Mouse (Mus musculus): ENCODE data around the gene Ddias.
"Not testable (repeated sequence)": the region's sequence is repeated elsewhere in the genome, so short reads cannot be mapped to it uniquely, and the experiment has no call there.

Gene Ddias

DNA sequence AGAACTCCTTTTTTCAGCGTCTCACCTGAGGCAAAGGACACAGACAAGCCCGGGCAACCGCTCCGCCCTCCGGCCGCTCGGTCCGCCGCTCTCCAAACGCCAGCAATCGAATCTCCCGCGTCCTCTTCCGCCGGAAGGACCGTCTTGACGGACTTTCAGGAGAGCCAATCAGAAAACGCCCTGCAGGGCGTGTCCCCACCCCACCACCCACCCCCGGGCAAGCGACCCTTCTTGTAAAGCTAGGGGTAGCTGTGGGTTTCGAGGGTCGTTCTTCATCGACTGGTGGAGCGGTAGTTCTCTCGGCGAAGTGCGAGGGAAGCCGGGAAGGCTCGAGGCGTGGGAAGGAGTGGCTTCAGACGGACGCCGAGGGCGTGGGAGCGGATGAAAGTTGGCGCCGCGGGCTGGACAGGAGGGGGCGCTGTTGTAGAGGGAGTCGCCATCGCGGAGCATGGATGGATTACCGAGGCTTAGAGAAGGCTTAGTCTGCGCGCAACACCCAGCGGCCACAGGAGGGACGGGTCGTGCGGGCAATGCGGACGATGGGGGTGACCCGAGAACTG lies at the start of gene Ddias, which contains the start of gene Prcp:
Gene Ddias, minus strand, starts transcription at position 132 of the 560 bp plus-strand sequence.
Gene Prcp, plus strand, starts transcription at position 355 of the 560 bp plus-strand sequence.
- peak; percentile 94 to 97 for DNase-seq

DNA sequence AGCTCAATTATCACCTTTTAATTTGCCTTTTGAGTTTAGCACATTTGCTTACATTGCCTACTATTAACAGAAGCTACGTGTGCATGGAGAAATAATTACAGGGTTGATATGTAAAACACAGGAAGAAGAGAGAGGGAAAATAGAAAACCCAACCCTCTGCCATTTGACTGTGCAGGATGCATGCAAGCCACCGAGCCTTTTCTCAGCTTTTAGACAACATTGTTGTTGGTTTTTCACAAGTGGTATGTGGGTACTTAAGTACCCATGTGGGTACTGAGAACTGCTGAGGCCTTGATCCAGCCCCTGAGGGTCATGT lies 46.8 kb upstream of the Ddias start:
- no peak for DNase-seq

DNA sequence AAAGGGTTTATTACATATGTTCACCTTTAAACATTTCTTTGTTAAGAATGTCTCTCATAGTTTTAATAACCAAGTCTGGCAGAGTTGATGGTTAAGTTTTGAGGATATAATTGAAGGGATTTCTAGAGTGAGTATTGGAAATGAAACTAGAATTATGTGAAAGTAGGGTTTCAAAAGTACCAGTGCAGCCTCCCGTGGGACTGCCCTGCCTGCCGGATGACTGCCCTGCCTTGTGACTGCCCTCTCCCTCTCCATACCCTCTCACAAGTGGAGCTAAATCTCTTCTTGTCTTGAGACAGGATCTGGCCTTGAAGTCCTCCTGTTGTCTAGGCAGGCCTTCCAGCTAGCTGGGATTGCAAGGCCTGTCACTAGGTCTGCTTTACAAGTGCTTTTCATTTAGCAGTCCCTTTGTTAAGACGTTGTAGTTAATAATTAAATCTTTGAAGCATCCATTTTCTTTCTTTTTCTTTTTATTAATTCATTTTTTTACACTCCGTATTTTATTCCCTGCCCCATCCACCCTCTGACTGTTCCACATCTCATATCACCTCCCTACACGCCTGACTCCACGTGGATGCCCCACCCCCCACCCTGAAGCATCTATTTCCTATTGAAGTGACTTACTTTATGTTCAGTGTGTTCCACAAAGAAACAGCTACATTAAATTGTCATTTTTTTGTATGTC lies 46.3 kb upstream of the Ddias start:
- DNase-seq = no peak

DNA sequence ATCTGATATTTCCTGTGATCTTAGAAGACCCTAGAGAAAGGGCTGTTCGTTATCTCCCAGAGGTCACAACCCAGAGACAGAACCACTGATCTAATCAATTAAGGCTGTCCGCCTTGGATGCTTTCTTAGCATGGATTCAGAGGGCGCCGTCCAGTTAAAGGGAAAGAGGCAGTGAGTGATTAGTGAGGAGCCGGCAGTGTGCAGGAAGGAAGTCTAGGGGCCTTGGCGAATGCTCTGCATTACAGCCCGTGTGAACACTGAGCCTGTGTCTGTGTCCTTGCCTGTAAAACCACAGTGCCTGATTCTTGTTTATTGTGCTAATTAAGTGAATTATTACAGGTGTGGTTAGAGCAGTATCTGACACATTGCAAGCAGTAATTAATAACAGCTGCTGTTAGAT lies 30.2 kb upstream of the Ddias start:
- DNase-seq = not testable (repeated sequence)

DNA sequence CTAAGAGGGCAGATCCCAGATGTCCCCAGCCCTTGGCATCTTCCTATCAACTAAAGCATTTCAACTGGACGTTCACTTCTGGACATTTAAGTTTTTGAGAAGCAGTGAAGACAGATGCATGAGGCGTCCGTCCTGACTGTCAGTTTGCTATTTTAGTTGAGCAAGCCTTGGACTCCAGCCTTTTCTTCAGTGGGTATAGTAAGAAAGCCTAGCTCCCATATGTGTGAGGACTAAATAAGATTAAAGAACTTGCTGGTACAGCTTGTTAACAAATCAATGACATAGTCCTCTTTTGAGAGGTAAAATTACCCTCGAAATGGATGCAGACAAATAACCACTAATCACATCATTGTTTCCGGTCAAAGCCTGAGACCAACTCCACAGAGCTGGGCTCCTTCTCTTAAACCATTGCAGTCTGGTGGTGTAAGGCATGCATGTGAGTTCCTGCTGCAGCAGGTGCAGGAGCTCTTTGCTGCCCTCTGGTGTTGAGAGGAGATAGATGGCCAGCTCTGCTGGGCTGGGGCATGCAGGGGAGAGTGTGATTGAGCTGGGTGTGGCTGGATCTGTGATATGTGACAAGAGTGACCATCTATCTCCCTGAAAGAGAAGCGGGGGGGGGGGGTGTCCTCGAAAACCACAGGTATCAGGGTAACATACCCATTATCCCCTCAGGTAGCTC lies 29.5 kb upstream of the Ddias start:
- DNase-seq = peak; percentile 68 to 84

DNA sequence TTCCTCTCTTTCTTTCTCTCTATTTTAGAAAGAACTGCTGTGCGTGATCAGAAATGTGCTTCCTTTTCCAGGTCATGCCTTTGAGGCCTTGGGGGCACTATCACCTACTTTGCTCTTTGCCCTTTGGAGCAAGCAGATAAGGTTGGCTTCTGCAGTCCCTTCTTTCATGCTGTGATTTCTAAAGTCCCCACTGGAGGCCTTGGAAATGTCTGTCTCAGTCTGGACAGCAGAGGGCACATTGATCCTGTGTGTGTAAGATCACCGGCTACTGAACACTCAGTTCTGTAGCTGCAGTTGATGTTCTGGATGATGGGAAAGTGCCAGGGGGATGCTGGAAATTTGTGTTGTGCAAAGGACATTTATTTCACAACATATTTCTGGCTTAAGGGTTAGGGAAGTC lies 23.0 kb upstream of the Ddias start:
- peak in 1 of 2 experiments; percentile 46 for DNase-seq

DNA sequence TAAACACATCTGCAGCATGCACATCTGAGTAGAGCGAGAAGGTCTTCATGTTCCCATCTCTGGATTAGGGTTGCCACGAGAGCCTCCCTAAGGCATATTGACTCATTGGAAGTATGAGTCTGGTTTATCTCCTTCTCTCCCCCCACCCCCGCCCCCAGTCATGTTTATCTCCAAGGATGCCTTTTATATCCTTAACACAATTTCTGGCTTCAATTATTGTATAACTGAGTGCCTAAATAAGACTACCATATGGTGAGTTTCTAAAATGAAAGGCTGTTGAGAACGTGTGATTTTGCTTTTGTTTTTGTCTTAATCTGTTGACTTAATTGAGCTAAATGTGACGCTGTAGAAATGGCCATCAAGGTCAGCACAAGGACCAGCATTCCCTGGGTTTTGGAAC lies 22.0 kb upstream of the Ddias start:
- DNase-seq = no peak

DNA sequence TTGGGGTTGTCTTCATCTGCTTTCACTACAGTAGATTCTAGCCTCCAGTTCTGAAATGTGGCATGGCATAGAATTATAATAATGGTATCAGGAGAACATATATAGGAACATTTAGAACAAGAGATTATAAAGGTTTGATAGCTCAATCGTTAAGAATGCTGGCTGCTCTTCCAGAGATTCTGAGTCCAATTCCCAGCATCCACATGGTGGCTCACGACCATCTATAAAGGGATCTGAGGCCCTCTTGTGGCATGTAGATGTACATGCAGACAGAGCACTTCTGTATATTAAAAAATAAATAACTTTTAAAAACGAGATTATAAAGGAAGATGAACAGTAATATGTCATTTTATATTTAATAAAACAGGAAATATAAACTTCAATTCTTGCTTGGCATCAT lies 19.4 kb upstream of the Ddias start:
- no peak for DNase-seq

DNA sequence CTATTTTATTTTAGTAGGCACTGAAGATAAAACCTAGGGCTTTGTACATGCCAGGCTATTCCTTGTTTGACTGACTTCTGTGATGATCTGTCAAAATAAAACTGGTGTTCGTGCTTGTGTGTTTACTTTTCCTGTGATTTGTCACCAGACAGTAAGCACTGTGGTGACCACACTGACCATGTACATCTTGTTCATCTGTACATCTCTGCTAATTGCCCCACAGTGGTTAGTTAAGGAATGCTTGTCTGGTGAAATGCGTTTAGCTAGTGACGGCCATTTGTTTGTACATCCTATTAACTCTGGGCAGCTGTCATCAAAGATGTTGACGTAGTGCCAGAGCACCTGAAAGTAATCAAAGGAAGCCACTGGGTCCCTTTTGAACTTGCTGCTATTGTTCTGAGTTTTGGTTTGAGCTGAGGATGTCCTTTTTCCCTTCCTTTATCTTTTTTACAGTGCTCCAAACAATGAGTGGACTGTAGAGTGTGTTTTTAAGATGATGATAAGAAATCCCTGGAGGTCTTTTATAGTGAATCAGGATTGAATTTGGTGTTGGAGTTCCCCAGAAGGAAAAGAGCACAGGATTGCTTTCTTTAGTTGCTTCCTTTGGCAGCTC lies 16.7 kb upstream of the Ddias start:
- DNase-seq = no peak

DNA sequence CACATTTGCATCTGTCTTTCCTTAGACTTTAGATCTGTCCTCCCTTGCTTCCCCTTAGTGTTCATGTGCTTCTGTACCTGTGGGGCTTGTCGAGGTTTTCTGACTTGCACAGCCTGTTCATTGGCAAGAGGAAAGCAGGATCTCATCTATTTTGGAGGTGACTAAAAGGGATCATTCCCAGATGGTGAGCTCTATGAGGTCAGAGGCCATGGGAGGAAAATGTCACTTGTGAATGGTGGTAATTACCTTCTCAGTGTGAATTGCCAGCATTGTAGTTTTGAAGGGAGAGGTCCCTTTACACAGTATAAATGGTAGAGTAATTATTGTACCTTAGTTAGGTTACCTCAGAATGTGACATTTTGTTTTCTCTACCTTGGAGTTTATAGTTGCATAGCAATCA lies 16.2 kb upstream of the Ddias start:
- DNase-seq = no peak

DNA sequence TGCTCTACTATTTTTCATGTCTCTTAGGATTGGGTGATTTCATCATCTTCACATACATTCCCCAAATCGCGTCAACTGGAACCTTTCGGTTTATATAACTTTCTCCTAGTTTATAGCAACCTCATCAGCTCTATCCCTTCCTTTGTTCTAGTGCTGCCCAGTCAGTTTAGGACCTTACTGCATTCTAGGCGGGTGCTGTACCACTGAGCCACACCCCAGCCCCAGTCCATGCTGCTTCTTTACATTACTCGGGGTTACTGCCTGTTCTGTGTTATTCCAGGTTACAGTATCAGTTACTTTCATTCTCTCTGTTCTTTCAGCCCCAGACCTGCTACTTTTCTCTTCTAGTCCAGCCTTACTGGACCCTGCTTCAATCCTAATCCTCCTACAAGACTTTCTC lies 13.2 kb upstream of the Ddias start:
- DNase-seq = no peak

DNA sequence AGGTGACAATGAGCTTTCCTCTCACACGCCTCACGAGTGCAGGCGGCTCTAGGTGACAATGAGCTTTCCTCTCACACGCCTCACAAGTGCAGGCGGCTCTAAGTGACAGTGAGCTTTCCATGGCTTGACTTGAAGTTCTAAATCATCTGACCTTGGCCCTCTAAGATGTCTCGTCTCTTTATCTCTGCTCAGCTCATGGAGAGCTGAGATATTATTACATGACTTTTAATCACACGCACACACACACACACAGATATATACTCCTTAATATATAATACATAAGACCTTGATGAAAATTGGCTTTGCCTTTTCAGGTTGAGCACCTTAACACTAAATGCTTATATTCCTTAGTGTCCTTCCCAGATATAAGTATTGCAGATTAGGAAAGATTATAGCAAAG lies 12.8 kb upstream of the Ddias start:
- DNase-seq = no peak

DNA sequence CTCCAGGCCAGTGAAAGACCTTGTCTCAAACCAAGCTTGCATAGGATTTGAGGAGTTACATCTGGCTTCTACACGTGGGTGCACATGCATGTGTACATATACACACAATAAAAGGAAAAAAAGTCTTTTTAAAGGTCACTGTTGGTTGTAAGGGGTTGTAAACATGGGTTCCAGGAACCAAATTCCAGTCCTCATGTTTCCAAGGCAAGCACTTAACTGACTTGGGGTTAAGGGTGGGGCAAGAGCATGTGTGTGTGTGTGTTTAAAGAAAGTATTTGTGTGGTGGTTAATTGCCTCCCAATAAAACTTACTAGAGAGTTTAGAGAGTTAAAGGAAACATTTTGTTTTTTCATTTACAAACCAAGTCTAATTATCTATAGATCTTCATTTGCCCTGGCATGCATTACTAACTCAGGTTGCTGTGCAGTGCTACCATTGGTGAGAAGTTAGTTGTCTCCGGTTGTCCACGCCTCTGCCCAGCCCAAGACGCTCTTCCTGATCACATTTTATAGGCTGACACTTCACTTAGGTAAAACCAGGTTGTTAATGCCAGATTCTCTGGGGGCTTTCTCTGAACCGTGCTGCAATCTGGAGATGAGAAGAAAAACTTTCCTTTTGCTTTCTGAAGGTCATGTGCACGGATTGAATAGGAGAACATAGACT lies 11.1 kb upstream of the Ddias start:
- DNase-seq = no peak

DNA sequence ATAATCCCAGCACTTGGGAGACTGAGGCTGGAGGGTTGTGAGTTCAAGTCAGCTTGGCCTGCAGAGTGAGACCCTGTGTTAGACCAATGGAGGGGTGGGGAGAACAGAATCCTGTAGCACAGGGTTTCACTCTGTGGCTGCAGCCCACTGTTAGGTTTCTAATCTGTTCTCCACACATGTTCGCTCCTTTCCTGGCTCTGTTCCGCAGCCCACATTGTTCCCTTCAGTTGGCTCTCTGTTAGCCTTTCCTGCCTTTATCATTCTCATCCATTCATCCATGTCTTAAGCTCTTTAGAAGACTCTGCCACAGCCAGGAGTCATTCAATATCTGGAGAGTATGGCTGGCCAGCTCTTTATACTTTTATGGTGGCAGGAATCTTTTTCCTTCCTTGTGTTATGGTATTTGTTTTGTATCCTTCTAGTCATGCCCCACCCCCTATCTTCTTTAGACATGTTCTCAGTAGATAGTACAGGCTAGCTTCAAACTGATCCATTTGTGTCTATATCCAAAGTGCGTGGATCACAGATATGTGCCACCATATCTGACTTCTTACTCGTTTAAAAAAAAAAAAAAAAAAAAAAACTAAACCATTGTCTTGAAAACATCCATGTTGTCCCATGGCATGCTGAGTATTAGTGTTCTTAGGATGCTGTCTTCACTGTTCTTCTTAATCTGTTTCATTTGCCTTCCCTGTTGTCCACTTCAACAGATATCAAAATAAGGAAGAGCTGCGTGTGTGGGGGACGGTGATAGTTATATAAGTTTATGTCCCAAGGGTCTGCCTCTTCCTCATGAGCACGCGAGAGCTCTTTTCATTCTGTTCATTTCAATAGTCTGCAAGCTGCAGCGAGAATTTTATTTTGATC lies 10.0 kb upstream of the Ddias start:
- DNase-seq = no peak

DNA sequence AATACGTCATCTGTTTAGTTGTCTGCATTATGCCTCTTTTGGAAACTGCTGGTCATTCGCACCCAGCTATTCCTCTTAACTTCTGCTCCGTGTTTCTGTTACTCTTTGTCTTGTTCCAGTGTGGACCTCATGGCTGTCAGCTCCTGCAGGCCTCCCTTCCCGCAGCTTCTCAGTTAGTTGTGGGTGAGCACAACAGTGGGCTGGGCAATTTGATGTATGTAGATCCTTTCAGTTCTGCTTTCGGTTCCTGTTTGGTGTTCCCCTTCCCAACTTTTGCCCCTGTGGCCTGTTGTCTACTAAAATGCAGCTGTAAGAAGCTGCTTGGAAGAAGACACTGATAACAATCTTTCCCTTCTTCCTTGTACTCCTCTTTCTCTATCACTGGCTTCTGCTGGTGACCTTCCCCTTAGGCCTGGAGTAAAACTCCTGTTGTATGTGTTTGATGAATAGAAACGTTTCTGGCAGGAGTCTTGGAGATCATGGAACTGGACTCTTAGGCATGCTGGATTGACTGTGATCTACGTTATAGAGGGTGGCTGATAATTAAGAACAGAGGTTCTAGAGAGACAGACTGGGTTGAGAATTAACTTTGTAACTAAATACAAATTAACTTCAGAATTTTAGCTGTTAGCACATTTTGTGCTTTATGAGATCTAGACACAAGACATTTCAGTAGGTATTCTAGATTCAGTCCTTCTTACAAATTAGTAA lies 4.7 kb upstream of the Ddias start:
- DNase-seq = peak; percentile 24 to 57

DNA sequence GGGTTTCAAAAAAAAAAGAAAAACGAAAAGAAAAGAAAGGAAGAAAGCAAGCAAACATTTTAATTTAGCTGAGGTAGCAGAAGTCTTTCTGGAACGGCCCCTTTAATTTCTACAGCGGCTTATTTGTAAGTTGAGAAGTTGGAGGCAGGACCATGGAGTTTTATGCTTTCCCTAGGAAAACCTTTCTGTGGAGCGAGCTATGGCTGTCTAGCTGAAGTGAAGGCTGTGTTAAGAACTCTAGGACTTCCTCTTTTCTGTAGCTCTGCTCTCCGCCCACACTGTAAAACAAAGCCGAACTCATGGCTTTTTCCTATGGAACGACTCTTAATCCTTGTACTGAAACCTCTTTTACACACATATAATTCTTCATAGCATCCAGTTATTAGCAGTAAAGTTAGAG lies 2.5 kb upstream of the Ddias start:
- DNase-seq = peak in 1 of 2 experiments; percentile 18

DNA sequence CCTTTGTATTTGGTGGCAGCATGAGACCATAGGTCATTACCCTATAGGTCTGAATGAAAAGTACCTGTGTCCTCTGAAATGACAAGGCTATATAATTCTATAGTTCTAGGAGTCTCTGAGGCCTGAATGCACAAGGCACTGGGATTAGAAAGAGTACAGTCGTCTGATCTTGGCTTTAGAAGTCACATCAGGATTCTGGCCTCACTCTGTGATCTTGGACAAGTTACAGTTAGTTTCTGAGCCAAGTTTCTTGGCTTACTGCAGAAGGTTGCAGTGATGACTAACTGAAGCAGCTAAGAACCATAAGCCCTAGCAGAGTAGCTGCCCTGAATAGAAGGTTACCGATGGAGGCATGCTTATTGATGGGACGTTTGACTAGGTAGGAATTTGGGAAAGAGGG lies 2.0 kb upstream of the Ddias start:
- DNase-seq = peak; percentile 8 to 46

DNA sequence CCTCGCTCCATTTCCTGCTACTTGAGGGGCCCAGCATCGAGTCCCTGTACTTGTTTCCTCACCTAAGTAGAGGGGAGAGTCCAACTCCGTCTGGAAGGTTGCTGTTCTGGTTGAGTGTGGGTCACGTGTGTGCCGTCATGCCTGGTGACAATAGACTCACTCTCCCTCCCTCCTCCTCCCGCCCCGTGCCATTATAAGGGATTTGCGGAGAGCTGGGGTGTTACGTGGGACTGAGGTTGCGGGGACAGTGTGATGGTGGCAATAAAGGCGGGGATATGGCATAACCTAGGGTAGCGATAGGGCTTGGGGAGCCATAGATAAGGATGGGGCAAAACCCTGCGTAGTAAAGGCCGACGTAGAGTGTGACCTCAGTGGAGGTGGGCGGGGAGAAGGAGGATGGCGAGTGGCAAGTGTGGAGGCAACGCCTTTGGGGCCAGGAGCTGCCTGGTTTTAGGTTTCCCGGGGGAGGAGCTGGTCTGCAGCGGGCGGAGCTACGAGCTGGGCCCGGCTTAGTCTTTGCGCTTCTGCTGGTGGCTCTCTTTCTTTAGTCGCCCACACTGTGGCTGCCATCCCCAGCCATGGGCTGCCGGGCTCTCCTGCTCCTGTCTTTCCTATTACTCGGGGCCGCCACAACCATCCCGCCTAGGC lies 838 bp upstream of the Ddias start:
- DNase-seq = peak; percentile 92 to 94

DNA sequence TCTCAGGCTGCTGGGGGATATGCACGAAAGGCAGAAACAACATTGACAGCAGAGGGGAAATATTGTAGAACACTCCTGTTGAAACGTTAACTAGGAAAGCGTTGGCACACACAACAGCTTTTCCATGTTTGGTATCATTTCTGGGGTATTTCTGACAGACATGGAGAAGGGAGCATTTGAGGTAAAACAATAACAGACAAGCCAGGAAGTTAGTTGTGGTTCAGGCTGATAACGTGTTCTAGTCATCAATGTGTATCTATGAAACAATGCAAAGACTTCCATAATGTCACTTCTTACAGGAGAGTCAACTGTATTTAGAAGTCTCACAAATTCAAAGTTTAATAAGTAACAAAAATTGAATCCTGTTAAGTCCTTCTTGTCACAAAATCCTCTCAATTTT lies 2.5 kb downstream of the Ddias start:
- no peak for DNase-seq

DNA sequence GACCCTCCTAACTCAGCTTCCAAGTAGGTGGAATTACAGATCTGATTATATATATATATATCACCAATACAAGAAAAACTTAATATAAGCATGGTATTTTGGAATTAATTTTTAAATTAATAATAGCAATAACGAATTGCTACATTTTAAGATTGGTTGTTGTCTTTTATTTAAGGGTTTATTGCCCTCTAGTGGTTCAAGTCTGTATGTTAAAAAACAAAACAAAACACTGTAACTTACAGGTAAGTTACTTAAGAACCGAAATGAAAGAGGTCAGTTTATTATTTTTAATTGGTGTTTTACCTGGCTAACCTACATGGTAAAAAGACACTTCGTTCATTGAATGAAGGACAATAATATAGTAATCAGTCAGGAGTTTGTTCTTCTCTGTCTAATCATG lies 3.9 kb downstream of the Ddias start:
- no peak for DNase-seq

DNA sequence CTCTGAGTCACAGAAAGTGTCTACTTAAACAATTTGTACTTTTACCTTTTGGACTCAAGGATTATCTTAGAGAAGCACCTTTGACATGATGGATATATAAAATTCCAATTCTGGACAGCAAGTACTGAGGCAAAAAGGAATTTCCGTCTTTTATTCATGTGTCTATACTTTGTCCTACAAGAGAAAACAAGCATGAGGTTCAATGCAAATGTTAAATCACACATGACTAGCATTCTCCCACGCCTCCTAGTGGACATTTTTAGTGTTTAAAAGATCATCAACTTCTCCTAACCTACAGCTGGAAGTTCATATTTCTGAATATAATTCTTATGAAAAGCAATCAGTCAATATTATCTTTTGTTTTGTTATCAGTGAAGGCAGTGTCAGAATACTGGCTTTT lies 7.5 kb downstream of the Ddias start:
- peak in 1 of 2 experiments; percentile 38 for DNase-seq

Measured in kidney, postnatal 36 days (tissue).